8 mouse cellular contexts compared by ENCODE assay signal in the genomic region with DNA sequence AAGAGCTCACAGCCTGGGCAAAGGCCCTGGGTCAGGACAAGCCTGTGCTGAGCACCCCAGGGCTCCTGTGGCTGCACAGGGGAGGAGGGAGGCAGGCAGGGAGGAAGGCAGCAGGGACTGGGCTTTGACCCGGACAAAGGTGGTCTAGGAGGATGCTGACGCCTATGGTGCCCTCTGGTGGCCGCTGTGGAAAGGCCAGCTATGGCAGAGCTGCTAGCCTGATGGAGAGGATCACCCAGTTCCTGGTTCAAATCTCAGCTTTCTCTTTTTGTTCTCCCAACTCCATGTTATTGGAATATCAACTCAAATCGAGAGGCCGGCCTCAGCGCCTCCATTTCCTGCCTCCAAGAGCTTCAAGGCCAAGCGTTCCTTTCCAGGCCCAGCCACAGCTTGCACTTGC. TPM values are rescaled to one million over a fixed set of nuclear protein-coding genes. Genes with fewer than 3 reads are reported as not detected.
DNase-seq lines count a peak whose midpoint lies in the region; ATAC-seq and TF ChIP-seq lines count a peak whose summit lies in the region.

No protein-coding gene starts in this region.

- H3ac ChIP-seq in C2C12 (ENCODE audit: control insufficient read depth, insufficient read length, low read depth), result no peak overlapping the region

- TF ChIP-seq CTCF in heart, adult 2 months (IDR thresholded peaks at IDR 0.05), result peak; percentile 87
- peak; percentile 84 for TF ChIP-seq CTCF in C2C12 (IDR thresholded peaks at IDR 0.05; ENCODE audit: control insufficient read depth, insufficient read depth, insufficient read length)
- peak; percentile 88; the same call in 1 of the 2 replicates for TF ChIP-seq CTCF in spleen, adult 2 months (IDR thresholded peaks at IDR 0.05; ENCODE audit: extremely low read depth, insufficient read depth, insufficient read length, insufficient replicate concordance)

- no peak overlapping the region for H3K9ac ChIP-seq in heart, adult 2 months (ENCODE audit: low read depth, low read length)
- no peak overlapping the region for H3K9ac ChIP-seq in liver, embryonic 11.5 days (ENCODE audit: low read depth, low read length)

- H3K4me3 ChIP-seq in heart, adult 2 months, result no peak overlapping the region
- no peak overlapping the region for H3K4me3 ChIP-seq in C2C12 (ENCODE audit: insufficient read depth, poor library complexity, severe bottlenecking)
- no peak overlapping the region for H3K4me3 ChIP-seq in liver, embryonic 11.5 days (ENCODE audit: low read depth, low read length)
- no peak overlapping the region for H3K4me3 ChIP-seq in spleen, adult 2 months (ENCODE audit: extremely low read depth, insufficient read depth, insufficient read length)

- TF ChIP-seq EP300 in heart, adult 2 months (IDR thresholded peaks at IDR 0.05; ENCODE audit: insufficient read depth, low read depth, low read length), result no peak

- 8% methylated on average over 7 of the region's 7 CpGs for WGBS in heart, adult 2 months
- WGBS in liver, embryonic 11.5 days, result 10% methylated on average over 7 of the region's 7 CpGs
- WGBS in spleen, adult 2 months, result 14% methylated on average over 7 of the region's 7 CpGs

- no peaks in the 10 kb centered on the region for H3K27me3 ChIP-seq in heart, adult 2 months (ENCODE audit: control insufficient read depth, insufficient read depth, low read length)
- no peaks in the 10 kb centered on the region for H3K27me3 ChIP-seq in C2C12 (ENCODE audit: control insufficient read depth, insufficient read depth, insufficient read length)
- H3K27me3 ChIP-seq in liver, embryonic 11.5 days (replicated peaks; ENCODE audit: control insufficient read depth, insufficient read depth, low read length), result no peaks in the 10 kb centered on the region
- H3K27me3 ChIP-seq in spleen, adult 2 months (ENCODE audit: control insufficient read depth, insufficient read depth, low read length), result no peaks in the 10 kb centered on the region

- peak; percentile 63 to 78 for DNase-seq in heart, adult 2 months
- no peak for DNase-seq in heart, postnatal 25 days (ENCODE audit: low spot score)
- peak; percentile 83 for DNase-seq in adrenal gland, postnatal 14 days
- DNase-seq in liver, embryonic 11.5 days (ENCODE audit: low spot score), result peak; percentile 80
- DNase-seq in spleen, adult 2 months (ENCODE audit: low read depth in 1 of 2, low spot score in 2 of 2), result peak in 1 of 2 experiments; percentile 75
- DNase-seq in urinary bladder, adult 2 months (ENCODE audit: low spot score), result no peak

- H3K4me1 ChIP-seq in heart, adult 2 months (ENCODE audit: control insufficient read depth, insufficient read depth, low read length), result peaks cover 4% of the 10 kb centered on the region
- peaks cover 25% of the 10 kb centered on the region for H3K4me1 ChIP-seq in liver, embryonic 11.5 days (replicated peaks; ENCODE audit: control insufficient read depth, insufficient read depth, low read length)
- H3K4me1 ChIP-seq in spleen, adult 2 months (ENCODE audit: control insufficient read depth, insufficient read depth, insufficient read length), result peaks cover 8% of the 10 kb centered on the region; the same call in 1 of the 2 replicates

- no peaks in the 10 kb centered on the region for H3K36me3 ChIP-seq in heart, adult 2 months (ENCODE audit: control insufficient read depth, insufficient read depth, low read length)
- no peaks in the 10 kb centered on the region for H3K36me3 ChIP-seq in C2C12 (ENCODE audit: control insufficient read depth, insufficient read depth)
- no peaks in the 10 kb centered on the region for H3K36me3 ChIP-seq in liver, embryonic 11.5 days (ENCODE audit: control insufficient read depth, insufficient read depth, low read length)
- no peaks in the 10 kb centered on the region for H3K36me3 ChIP-seq in spleen, adult 2 months (ENCODE audit: control insufficient read depth, insufficient read depth, low read length)

- H3K27ac ChIP-seq in heart, adult 2 months, result no peak overlapping the region
- H3K27ac ChIP-seq in liver, embryonic 11.5 days (ENCODE audit: low read depth, low read length), result no peak overlapping the region
- no peak overlapping the region for H3K27ac ChIP-seq in spleen, adult 2 months (ENCODE audit: insufficient read depth, low read length)

- H3K4me2 ChIP-seq in liver, embryonic 11.5 days, result no peak overlapping the region

- intact Hi-C loops in heart, adult 2 months (cut with DNase I), result loop anchor here (2.0 to 5.0 kb wide), 4 partner anchors 23 to 55 kb away; no protein-coding TSS in a partner anchor
- intact Hi-C loops in heart, postnatal 25 days (cut with DNase I), result loop anchor here (5.0 kb wide), 1 partner anchor 33 kb away; no protein-coding TSS in a partner anchor

- ATAC-seq in erythroid progenitor cell, adult 5-6 weeks (replicated peaks; ENCODE audit: low FRiP score, poor library complexity, severe bottlenecking), result peak; percentile 43; the same call in 1 of the 2 replicates
- ATAC-seq in liver, embryonic 11.5 days (replicated peaks; ENCODE audit: low FRiP score), result no peak

- no peaks in the 10 kb centered on the region for H3K9me3 ChIP-seq in liver, embryonic 11.5 days (ENCODE audit: control insufficient read depth, low read length)

- H3K79me2 ChIP-seq in heart, adult 2 months (replicated peaks; ENCODE audit: control insufficient read depth, insufficient read depth, low read length), result no peaks in the 10 kb centered on the region
- H3K79me2 ChIP-seq in C2C12 (ENCODE audit: control insufficient read depth, insufficient read depth), result no peaks in the 10 kb centered on the region

- no peak for TF ChIP-seq POLR2A in heart, adult 2 months (IDR thresholded peaks at IDR 0.05; ENCODE audit: insufficient read depth, low read depth, low read length)
- no peak for TF ChIP-seq POLR2A in spleen, adult 2 months (IDR thresholded peaks at IDR 0.05; ENCODE audit: low read depth, low read length)

- no peaks in the 10 kb centered on the region for H3K79me3 ChIP-seq in C2C12 (ENCODE audit: low read depth)

RNA-seq across cellular contexts. Expression of gene Gna11, which starts 5.3 kb away (rescaled TPM):
- total RNA-seq in heart, adult 2 months (2021), result 10 to 100 TPM; 46.6 to 53.5 TPM
- 68.0 and 81.9 TPM in 2 replicates for polyA plus RNA-seq in heart, adult 2 months (2012; rRNA removed)
- 10 to 100 TPM; 49.6 to 54.6 TPM for total RNA-seq in heart, postnatal 25 days (2021)
- polyA plus RNA-seq in C2C12 (2012; fragmentation: generic; extraction: Trizol), result 77.6 TPM
- 65.0 and 67.2 TPM in 2 replicates for total RNA-seq in adrenal gland, postnatal 14 days (2021)
- 7.2 and 11.3 TPM in 2 replicates for total RNA-seq in erythroid progenitor cell, adult 5-6 weeks (2015; ENCODE audit: low replicate concordance)
- 8.0 and 11.0 TPM in 2 replicates for total RNA-seq in erythroid progenitor cell, adult 5-6 weeks (2017; ENCODE audit: low replicate concordance)
- 46.4 and 47.0 TPM in 2 replicates for polyA plus RNA-seq in liver, embryonic 11.5 days (2014; fragmentation: Nextera tagmentation; extraction: Ambion mirVana)
- polyA plus RNA-seq in spleen, adult 2 months (2012; rRNA removed), result 33.8 and 38.9 TPM in 2 replicates
- polyA plus RNA-seq in urinary bladder, adult 2 months (2012; rRNA removed), result 84.0 and 88.5 TPM in 2 replicates

RNA-seq across cellular contexts. Expression of gene Aes, which starts 9.0 kb away (rescaled TPM):
- total RNA-seq in heart, adult 2 months (2021), result 1,000 to 10,000 TPM in 1 of 2 experiments, 100 to 1,000 TPM in 1; 982 to 1,113 TPM
- polyA plus RNA-seq in heart, adult 2 months (2012; rRNA removed), result 2,586 and 3,063 TPM in 2 replicates
- total RNA-seq in heart, postnatal 25 days (2021), result 1,000 to 10,000 TPM; 1,086 to 1,128 TPM
- 532 TPM for polyA plus RNA-seq in C2C12 (2012; fragmentation: generic; extraction: Trizol)
- total RNA-seq in adrenal gland, postnatal 14 days (2021), result 646 and 698 TPM in 2 replicates
- total RNA-seq in erythroid progenitor cell, adult 5-6 weeks (2015; ENCODE audit: low replicate concordance), result 103 and 116 TPM in 2 replicates
- 44.2 and 47.5 TPM in 2 replicates for total RNA-seq in erythroid progenitor cell, adult 5-6 weeks (2017; ENCODE audit: low replicate concordance)
- 213 and 229 TPM in 2 replicates for polyA plus RNA-seq in liver, embryonic 11.5 days (2014; fragmentation: Nextera tagmentation; extraction: Ambion mirVana)
- polyA plus RNA-seq in spleen, adult 2 months (2012; rRNA removed), result 702 and 1,172 TPM in 2 replicates
- 385 and 562 TPM in 2 replicates for polyA plus RNA-seq in urinary bladder, adult 2 months (2012; rRNA removed)

RNA-seq across cellular contexts. Expression of gene Tle2, which starts 24.1 kb away (rescaled TPM):
- total RNA-seq in heart, adult 2 months (2021), result 1 to 10 TPM; 6.8 to 7.4 TPM
- polyA plus RNA-seq in heart, adult 2 months (2012; rRNA removed), result 40.9 and 43.8 TPM in 2 replicates
- total RNA-seq in heart, postnatal 25 days (2021), result 1 to 10 TPM; 8.4 to 9.7 TPM
- 7.1 TPM for polyA plus RNA-seq in C2C12 (2012; fragmentation: generic; extraction: Trizol)
- 17.8 and 18.1 TPM in 2 replicates for total RNA-seq in adrenal gland, postnatal 14 days (2021)
- not detected in 2 replicates for total RNA-seq in erythroid progenitor cell, adult 5-6 weeks (2015; ENCODE audit: low replicate concordance)
- total RNA-seq in erythroid progenitor cell, adult 5-6 weeks (2017; ENCODE audit: low replicate concordance), result not detected in 2 replicates
- polyA plus RNA-seq in liver, embryonic 11.5 days (2014; fragmentation: Nextera tagmentation; extraction: Ambion mirVana), result 5.1 and 6.9 TPM in 2 replicates
- 49.9 and 58.6 TPM in 2 replicates for polyA plus RNA-seq in spleen, adult 2 months (2012; rRNA removed)
- 67.4 and 93.4 TPM in 2 replicates for polyA plus RNA-seq in urinary bladder, adult 2 months (2012; rRNA removed)

RNA-seq across cellular contexts. Expression of gene Gna15, which starts 26.2 kb away (rescaled TPM):
- total RNA-seq in heart, adult 2 months (2021), result 1 to 10 TPM; 1.1 to 1.5 TPM
- 1.1 and 1.2 TPM in 2 replicates for polyA plus RNA-seq in heart, adult 2 months (2012; rRNA removed)
- 1 to 10 TPM in 1 of 2 experiments, under 1 TPM in 1; 0.81 to 1.0 TPM for total RNA-seq in heart, postnatal 25 days (2021)
- 0.16 TPM for polyA plus RNA-seq in C2C12 (2012; fragmentation: generic; extraction: Trizol)
- total RNA-seq in adrenal gland, postnatal 14 days (2021), result 0.85 and 1.9 TPM in 2 replicates
- 1.4 TPM in 1 of 2 replicates, not detected in the other for total RNA-seq in erythroid progenitor cell, adult 5-6 weeks (2015; ENCODE audit: low replicate concordance)
- total RNA-seq in erythroid progenitor cell, adult 5-6 weeks (2017; ENCODE audit: low replicate concordance), result 2.6 and 4.9 TPM in 2 replicates
- 10.1 and 11.3 TPM in 2 replicates for polyA plus RNA-seq in liver, embryonic 11.5 days (2014; fragmentation: Nextera tagmentation; extraction: Ambion mirVana)
- 14.8 and 15.1 TPM in 2 replicates for polyA plus RNA-seq in spleen, adult 2 months (2012; rRNA removed)
- 16.1 and 16.2 TPM in 2 replicates for polyA plus RNA-seq in urinary bladder, adult 2 months (2012; rRNA removed)

RNA-seq across cellular contexts. Expression of gene S1pr4, which starts 50.3 kb away (rescaled TPM):
- 1 to 10 TPM in 1 of 2 experiments, under 1 TPM in 1; 0.81 to 1.1 TPM for total RNA-seq in heart, adult 2 months (2021)
- polyA plus RNA-seq in heart, adult 2 months (2012; rRNA removed), result 2.0 and 3.1 TPM in 2 replicates
- total RNA-seq in heart, postnatal 25 days (2021), result 1 to 10 TPM; 1.0 to 1.1 TPM
- 0.02 TPM for polyA plus RNA-seq in C2C12 (2012; fragmentation: generic; extraction: Trizol)
- 2.3 and 7.4 TPM in 2 replicates for total RNA-seq in adrenal gland, postnatal 14 days (2021)
- total RNA-seq in erythroid progenitor cell, adult 5-6 weeks (2015; ENCODE audit: low replicate concordance), result 2.2 and 5.4 TPM in 2 replicates
- total RNA-seq in erythroid progenitor cell, adult 5-6 weeks (2017; ENCODE audit: low replicate concordance), result 2.3 and 3.7 TPM in 2 replicates
- 4.5 and 4.6 TPM in 2 replicates for polyA plus RNA-seq in liver, embryonic 11.5 days (2014; fragmentation: Nextera tagmentation; extraction: Ambion mirVana)
- 127 and 168 TPM in 2 replicates for polyA plus RNA-seq in spleen, adult 2 months (2012; rRNA removed)
- 2.2 and 2.3 TPM in 2 replicates for polyA plus RNA-seq in urinary bladder, adult 2 months (2012; rRNA removed)

Comparison
In these comparisons a context has a peak if more than half of its experiments do, and no peak if none do; other contexts are left out.
1. DNase-seq: peak in heart, adult 2 months (2 of 2), adrenal gland, postnatal 14 days (single experiment) and liver, embryonic 11.5 days (single experiment); none in heart, postnatal 25 days (single experiment) and urinary bladder, adult 2 months (single experiment).
2. Peak in every context shown above with its lines, with median percentiles within 50 percentile points of each other: CTCF ChIP-seq.